Mouse (Mus musculus): ENCODE results near the gene Fam118b. TPM values are rescaled to one million over a fixed set of nuclear protein-coding genes. Genes with fewer than 3 reads are reported as not detected.

Fam118b gene
- polyA plus RNA-seq, 1 experiment from 2014 or later, result 40.9 TPM

DNA sequence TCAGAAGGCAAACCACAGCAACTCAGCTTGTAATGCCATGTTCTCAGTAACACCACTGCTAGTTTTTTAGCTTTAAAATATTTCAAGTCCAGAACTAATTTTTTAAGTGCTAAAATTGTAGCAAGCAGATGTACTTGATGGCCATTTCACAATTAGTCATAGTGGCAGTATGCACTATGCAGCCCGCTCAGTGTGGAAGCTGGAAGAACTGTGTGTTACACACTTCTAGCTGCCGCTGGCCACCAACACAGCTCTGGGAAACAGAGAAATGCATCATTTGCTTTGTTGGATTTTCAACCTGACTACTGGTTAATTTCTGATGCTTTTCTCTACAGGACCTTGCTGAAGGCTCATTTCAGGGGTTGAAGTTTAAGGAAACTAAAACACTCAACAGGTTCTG, 20.2 kb downstream of the Fam118b start:
- Histone ChIP-seq H3K27me3 (ENCODE audit: insufficient read depth, poor library complexity, severe bottlenecking) (no peaks in the 10 kb centered on the region), H3K9me3 (no peaks in the 10 kb centered on the region), H3K4me1 (no peaks in the 10 kb centered on the region), H3K4me3 (no peak overlapping the region), H3K27ac (no peak overlapping the region), H3K36me3 (no peaks in the 10 kb centered on the region)
- WGBS, result 90% methylated on average over 2 of the region's 2 CpGs
- no peak for DNase-seq (ENCODE audit: low spot score)

DNA sequence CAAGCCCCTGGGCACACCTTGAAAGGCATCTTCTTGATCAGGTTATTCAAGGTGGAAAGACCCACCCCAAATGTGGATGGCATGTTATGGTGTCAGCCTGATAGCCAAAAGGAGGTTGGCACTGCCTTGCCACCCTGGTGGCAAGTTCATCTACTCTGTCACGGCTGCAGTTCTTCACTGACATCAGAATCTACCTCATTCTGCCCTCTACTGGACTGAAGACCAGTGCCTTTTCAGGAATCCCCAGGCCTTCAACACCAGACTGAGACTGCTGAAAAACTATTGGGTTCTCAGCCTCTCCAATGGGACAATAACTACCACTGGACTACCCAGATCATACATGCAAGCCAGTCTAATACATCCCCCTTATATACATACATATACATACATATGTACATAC, 27.9 kb downstream of the Fam118b start:
- 0 out of 2 replicates have a peak, but pooled peaks cover 5% of the 10 kb centered on the region for H3K4me1 ChIP-seq
- no peak overlapping the region for H3K4me3 ChIP-seq
- WGBS, result 40% methylated on average over 1 of the region's 1 CpGs
- H3K9me3 ChIP-seq, result no peaks in the 10 kb centered on the region
- no peak for DNase-seq (ENCODE audit: low spot score)
- H3K27me3 ChIP-seq (ENCODE audit: insufficient read depth, poor library complexity, severe bottlenecking), result no peaks in the 10 kb centered on the region
- H3K36me3 ChIP-seq, result 0 out of 2 replicates have a peak, but pooled peaks cover 6% of the 10 kb centered on the region
- H3K27ac ChIP-seq, result no peak overlapping the region

DNA sequence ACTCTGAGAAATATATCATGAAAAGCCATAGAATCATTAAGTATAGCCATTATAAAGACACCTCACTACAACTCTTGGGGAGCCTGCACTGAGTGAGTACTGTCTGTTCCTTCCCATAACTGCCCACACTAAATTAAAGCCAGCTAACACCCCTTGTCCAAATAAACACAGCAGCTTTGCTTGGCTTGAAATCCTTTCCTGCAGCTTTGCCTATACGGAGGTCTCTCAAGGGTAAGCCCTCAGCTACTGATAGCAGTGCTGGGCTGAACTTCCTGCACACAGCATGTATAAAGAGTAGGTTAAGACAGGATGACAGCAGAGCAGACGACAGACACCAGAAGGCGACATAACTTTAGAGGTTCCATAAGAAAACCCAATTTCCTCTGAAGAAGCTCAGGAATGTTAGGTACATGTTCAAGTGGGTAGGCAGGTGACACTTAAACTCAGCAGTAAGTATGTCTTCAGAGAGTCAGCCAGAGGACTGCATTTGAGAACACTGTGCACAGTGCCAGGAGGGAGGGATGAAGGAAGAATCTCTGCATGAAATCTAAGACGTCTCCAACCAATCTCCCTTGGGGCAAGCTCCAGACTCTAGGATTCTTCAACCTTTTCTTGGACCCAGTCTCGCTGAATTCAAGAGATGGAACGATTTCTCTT, 28.6 kb downstream of the Fam118b start:
- WGBS, result 55% methylated on average over 6 of the region's 6 CpGs
- no peaks in the 10 kb centered on the region for H3K9me3 ChIP-seq
- H3K27ac ChIP-seq, result no peak overlapping the region
- H3K27me3 ChIP-seq (ENCODE audit: insufficient read depth, poor library complexity, severe bottlenecking), result no peaks in the 10 kb centered on the region
- 0 out of 2 replicates have a peak, but pooled peaks cover 5% of the 10 kb centered on the region for H3K4me1 ChIP-seq
- H3K36me3 ChIP-seq, result peaks cover 12% of the 10 kb centered on the region; the same call in 1 of the 2 replicates
- DNase-seq (ENCODE audit: low spot score), result no peak
- H3K4me3 ChIP-seq, result no peak overlapping the region

DNA sequence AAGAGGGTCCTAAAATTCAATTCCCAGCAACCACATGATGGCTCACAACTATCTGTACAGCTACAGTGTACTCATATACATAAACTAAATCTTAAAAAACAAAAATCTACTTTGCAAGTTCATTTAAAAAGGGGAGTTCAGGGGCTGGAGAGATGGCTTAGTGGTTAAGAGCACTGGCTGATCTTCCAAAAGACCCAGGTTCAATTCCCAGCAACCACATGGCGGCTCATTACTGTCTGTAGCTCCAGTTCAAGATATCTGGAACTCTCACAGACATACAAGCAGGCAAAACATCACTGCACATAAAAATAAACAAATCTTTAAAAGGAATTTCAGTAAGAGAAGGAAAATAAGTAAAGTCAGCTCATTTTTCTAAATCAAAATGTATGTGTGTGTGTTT, 29.2 kb downstream of the Fam118b start:
- Histone ChIP-seq H3K27ac (no peak overlapping the region), H3K9me3 (no peaks in the 10 kb centered on the region), H3K27me3 (ENCODE audit: insufficient read depth, poor library complexity, severe bottlenecking) (no peaks in the 10 kb centered on the region), H3K4me3 (no peak overlapping the region), H3K4me1 (0 out of 2 replicates have a peak, but pooled peaks cover 5% of the 10 kb centered on the region), H3K36me3 (peaks cover 18% of the 10 kb centered on the region; the same call in 1 of the 2 replicates)
- no peak for DNase-seq (ENCODE audit: low spot score)
- WGBS, result 89% methylated on average over 1 of the region's 1 CpGs

DNA sequence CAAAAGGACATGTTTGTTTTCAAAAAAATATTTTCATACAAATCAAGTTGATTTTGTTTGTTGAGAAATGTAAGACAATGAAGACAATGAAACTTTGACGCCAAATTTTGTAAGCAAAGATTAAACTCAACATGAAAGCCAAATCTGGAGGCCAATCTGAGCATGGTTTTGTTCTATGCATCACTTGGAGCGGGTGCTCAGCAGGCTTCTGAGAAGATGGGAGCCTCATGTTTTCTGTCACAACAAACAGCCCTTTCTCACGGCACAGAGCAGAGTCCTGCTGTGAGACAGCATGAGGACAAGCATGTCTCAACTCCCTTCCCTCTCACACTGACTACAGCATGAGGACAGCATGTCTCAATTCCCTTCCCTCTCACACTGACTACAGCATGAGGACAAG, 31.6 kb downstream of the Fam118b start:
- Histone ChIP-seq H3K9me3 (no peaks in the 10 kb centered on the region), H3K4me1 (0 out of 2 replicates have a peak, but pooled peaks cover 5% of the 10 kb centered on the region), H3K4me3 (no peak overlapping the region), H3K27me3 (ENCODE audit: insufficient read depth, poor library complexity, severe bottlenecking) (no peaks in the 10 kb centered on the region), H3K27ac (no peak overlapping the region), H3K36me3 (peaks cover 36% of the 10 kb centered on the region)
- no peak for DNase-seq (ENCODE audit: low spot score)
- WGBS, result 38% methylated on average over 3 of the region's 3 CpGs

DNA sequence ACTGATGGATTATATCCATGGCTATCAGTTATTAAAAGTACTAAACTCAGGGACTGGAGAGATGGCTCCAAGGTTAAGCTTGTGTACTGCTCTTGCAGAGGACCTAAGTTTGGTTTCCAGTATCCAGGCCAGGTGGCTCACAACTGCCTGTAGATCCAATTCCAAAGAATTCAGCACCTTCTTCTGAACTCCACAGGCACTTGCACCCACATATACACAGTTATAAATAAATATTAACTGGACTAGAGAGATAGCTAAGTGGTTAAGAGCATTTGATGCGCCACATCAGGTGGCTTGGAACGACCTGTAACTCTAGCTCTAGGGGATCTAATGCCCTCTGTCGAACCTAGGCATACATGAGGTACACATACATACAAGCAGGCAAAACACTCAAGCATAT, 38.9 kb downstream of the Fam118b start:
- DNase-seq (ENCODE audit: low spot score), result no peak
- no peaks in the 10 kb centered on the region for H3K4me1 ChIP-seq
- H3K4me3 ChIP-seq, result no peak overlapping the region
- H3K9me3 ChIP-seq, result no peaks in the 10 kb centered on the region
- H3K27ac ChIP-seq, result no peak overlapping the region
- WGBS, result 88% methylated on average over 3 of the region's 3 CpGs
- peaks cover 42% of the 10 kb centered on the region for H3K36me3 ChIP-seq
- H3K27me3 ChIP-seq (ENCODE audit: insufficient read depth, poor library complexity, severe bottlenecking), result no peaks in the 10 kb centered on the region

DNA sequence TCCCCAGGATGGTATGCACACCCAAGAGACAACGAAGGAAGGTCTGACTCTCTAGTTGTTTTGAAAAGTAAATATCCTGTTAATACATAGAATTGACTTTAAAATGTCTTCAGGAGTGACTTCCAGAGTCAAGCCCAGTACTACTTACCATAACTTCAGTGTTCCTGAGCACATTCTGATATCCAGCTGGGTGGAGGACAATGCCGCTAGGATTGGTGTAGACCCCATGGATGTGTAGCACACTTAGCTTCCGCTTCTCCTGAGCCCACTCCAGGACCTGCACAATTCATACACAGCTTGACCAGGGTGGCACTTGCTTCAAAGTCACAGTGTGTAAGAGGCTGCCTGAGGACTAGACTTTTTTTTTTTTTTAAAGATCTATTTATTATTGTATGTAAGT, 44.1 kb downstream of the Fam118b start:
- H3K4me3 ChIP-seq, result no peak overlapping the region
- H3K9me3 ChIP-seq, result no peaks in the 10 kb centered on the region
- DNase-seq (ENCODE audit: low spot score), result no peak
- peaks cover 65% of the 10 kb centered on the region for H3K36me3 ChIP-seq
- H3K27me3 ChIP-seq (ENCODE audit: insufficient read depth, poor library complexity, severe bottlenecking), result no peaks in the 10 kb centered on the region
- WGBS, result 92% methylated on average over 3 of the region's 3 CpGs
- H3K27ac ChIP-seq, result no peak overlapping the region
- no peaks in the 10 kb centered on the region for H3K4me1 ChIP-seq

DNA sequence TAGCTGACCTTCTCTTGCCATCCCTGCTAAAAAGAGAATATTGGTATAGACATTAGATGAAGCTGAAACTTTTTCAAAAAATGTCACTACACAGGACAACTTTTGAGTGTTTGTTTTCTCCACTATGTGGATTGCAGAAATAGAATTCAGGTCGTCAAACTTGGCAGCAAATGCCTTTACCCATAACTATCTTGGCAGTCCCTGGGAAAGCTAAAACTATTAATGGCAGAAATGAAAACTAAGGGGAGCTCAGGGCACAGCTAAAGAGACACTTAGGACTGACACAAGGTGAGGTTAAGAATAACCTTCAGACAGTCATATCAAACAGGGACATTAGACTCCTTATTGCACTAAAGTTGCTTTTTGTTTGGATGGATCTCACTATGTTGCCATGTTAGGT, 49.6 kb downstream of the Fam118b start:
- Histone ChIP-seq H3K36me3 (peaks cover 92% of the 10 kb centered on the region), H3K27ac (no peak overlapping the region), H3K27me3 (ENCODE audit: insufficient read depth, poor library complexity, severe bottlenecking) (no peaks in the 10 kb centered on the region), H3K4me3 (no peak overlapping the region), H3K9me3 (no peaks in the 10 kb centered on the region), H3K4me1 (no peaks in the 10 kb centered on the region)
- no peak for DNase-seq (ENCODE audit: low spot score)
- WGBS, result 71% methylated on average over 1 of the region's 1 CpGs

DNA sequence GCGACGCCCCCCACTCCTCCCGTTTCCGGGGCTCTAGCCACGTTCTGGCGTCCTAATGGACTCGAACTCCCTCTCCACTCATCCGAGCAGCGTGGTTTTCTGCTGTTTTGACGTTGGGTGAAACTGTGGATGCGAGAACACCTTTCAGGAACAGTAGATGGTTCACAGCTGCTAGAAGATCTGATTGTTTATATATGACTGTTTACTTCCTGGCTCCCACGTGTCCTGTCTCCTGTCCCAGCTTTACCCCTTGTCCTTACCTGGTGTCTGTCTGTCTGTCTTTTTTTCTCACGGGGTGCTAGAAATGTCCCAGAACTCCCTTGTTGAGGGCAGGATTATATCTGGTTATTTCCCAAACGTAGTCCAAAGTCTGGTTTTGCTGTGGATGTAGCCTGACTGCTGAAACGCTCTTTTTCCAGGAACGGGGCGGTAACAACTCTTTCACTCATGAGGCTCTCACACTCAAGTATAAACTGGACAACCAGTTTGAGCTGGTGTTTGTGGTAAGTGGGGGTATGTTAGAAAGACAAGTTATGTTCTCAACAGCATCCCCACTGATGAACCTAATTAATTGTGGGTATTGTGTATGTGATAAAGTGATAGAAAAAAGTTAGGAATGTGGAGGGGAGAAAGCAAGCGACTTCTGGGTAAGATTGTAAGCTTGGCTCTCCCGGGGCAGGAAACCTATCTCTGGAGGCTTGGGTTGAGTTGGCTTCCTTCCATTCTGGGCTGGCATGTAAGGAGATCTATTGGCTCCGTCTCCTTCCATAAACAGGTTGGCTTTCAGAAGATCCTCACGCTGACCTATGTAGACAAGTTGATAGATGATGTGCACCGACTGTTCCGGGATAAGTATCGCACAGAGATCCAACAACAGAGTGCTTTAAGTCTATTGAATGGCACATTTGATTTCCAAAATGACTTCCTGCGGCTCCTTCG, 55.8 kb downstream of the Fam118b start:
- Histone ChIP-seq H3K27ac (peak overlapping the region; percentile 94), H3K27me3 (ENCODE audit: insufficient read depth, poor library complexity, severe bottlenecking) (no peaks in the 10 kb centered on the region), H3K4me3 (peak overlapping the region; percentile 83), H3K36me3 (peaks cover 62% of the 10 kb centered on the region), H3K9me3 (no peaks in the 10 kb centered on the region), H3K4me1 (peaks cover 15% of the 10 kb centered on the region)
- WGBS, result 35% methylated on average over 26 of the region's 26 CpGs
- DNase-seq (ENCODE audit: low spot score), result no peak

DNA sequence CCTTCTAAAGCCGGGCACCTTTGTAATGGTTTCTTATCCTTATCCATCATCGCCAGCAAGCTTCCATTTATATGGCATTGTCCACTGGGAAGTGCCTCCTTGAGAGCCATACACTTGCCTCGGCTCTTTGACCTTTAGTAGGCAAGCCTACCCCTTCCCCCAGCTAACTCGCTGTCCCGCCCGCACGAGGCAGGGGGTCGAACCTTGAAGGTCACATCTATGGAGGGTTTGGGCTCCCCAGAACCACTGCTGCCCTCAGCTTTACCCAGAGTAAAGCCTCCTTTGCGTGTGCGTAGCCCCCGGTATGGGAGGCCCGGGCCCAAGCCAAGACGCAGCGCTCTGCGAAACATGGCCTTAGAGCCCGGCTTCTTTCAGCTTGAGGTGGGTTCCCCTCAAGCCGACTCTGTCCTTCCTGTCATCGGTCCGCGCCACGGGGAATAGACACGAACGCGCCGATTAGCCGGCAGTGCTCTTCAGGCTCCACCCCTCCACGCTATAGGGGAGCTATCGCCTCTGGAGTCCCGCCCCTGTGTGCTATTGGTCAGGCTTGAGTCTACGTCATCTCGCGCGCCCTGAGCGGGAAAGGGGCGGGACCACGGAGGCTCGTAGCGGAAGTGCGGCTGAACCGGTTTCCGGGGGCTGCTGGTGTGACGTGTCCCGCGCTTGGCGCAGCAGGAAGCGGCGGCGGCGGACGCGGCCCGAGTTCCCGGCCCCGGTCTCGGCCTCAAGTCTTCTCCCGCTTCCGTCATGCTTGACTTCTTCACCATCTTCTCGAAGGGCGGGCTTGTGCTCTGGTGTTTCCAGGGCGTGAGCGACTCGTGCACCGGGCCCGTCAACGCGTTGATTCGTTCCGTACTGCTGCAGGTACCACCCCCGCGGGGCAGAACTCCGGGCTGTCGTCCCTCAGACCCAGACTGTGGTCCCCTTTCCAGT, 56.8 kb downstream of the Fam118b start, which contains the start of gene Foxred1:
Gene Foxred1, minus strand, starts transcription at position 514 of the 933 bp plus-strand sequence.
- DNase-seq (ENCODE audit: low spot score), result peak; percentile 99
- Histone ChIP-seq H3K27me3 (ENCODE audit: insufficient read depth, poor library complexity, severe bottlenecking) (no peaks in the 10 kb centered on the region), H3K36me3 (peaks cover 64% of the 10 kb centered on the region), H3K27ac (peak within 1 kb of the TSS; percentile 94), H3K4me3 (peak within 1 kb of the TSS; percentile 83), H3K9me3 (no peaks in the 10 kb centered on the region), H3K4me1 (peaks cover 15% of the 10 kb centered on the region)
- WGBS, result under 1% methylated on average over 72 of the region's 72 CpGs

DNA sequence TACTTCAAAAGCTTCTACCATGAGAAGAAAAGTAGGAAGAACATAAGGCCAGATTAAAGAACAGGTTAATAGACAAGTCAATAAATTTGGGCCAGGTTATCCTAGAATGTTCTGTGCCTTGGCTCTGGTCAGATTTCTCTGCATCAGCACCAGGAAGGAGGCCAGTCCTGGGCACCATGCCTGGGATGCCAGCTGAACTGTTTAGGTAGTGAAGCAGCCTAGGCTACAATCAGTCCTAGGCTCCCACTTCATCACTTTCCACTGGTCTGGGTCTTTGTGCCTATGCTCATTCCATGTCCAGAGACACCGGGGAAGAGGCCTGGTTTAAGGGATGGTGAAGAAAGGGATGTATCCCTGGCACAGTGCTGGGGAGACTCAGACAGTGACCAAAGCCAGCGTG, 63.2 kb downstream of the Fam118b start:
- Histone ChIP-seq H3K9me3 (no peaks in the 10 kb centered on the region), H3K36me3 (peaks cover 52% of the 10 kb centered on the region), H3K4me3 (no peak overlapping the region), H3K4me1 (peaks cover 26% of the 10 kb centered on the region), H3K27me3 (ENCODE audit: insufficient read depth, poor library complexity, severe bottlenecking) (no peaks in the 10 kb centered on the region), H3K27ac (no peak overlapping the region)
- DNase-seq (ENCODE audit: low spot score), result no peak
- WGBS, result 92% methylated on average over 2 of the region's 2 CpGs

DNA sequence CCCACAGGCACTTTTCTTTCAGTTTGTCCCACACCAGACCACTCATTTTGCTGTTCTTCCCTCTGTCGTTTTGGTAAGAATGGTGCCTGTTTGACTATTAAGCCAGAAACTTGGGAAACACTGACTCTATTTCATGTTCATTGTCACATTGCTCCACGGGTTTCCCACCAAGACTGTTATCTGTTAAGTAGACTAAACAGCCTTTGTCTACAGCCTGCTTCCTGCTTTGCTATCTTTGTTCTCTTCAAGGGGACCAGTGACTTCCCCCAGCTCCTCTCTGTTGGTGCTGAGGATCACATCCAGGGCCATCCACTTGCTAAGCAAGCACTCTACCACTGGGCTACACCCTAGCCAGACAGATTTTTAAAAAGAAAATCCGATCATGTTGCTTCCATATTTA, 64.1 kb downstream of the Fam118b start:
- H3K27me3 ChIP-seq (ENCODE audit: insufficient read depth, poor library complexity, severe bottlenecking), result no peaks in the 10 kb centered on the region
- peaks cover 47% of the 10 kb centered on the region for H3K36me3 ChIP-seq
- no peak overlapping the region for H3K4me3 ChIP-seq
- H3K4me1 ChIP-seq, result peaks cover 31% of the 10 kb centered on the region
- no peak for DNase-seq (ENCODE audit: low spot score)
- 37% methylated on average over 3 of the region's 3 CpGs for WGBS
- no peak overlapping the region for H3K27ac ChIP-seq
- H3K9me3 ChIP-seq, result no peaks in the 10 kb centered on the region
